Mouse (Mus musculus): ENCODE results near the gene Sema4d.

DNA sequence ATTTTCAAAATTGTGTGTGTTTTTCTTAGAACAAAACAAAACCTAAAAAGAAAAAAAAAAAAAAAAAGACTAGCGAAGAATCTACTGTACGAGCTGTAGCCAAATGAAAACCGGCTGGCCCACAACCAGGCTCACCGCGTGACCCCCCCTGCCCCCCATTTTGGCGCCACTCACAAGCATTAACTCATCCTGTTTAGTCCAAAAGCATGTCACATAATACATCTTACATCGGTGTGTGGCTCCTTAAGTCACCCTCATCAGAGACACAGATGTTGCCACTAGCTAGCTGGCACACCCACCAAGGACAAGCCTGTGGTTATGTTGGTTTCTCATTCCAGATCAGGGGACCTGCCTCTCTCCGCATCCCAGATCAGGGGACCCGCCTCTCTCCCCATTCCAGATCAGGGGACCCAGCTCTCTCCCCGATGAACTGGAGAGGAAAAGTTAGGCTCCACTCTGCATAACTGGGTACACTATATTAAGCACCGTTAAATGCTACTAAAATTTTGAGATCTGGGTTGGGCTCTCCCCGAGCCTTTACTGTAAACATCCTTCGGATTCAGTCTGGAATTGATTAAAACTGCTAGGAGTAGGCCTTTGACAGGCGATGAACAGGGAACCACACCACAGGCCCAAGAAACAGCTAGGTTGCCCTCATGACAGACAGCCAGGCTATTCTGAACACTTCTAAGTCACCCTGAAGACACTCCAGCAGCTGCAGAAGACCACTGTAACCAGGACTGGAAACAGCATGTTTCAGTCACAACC lies 43.8 kb downstream of the Sema4d start:
- TF ChIP-seq CTCF (IDR thresholded peaks at IDR 0.05; ENCODE audit: low read depth) (no peak), EP300 (IDR thresholded peaks at IDR 0.05; ENCODE audit: low read depth) (no peak)
